Mouse (Mus musculus) spleen, postnatal 14 days (tissue): ENCODE results near the gene Grasp.

Source experiments
- DNase-seq, 2 experiments: peaks; one replicate each; pipeline ENCODE4 v3.0.0; 2021 to 2022; ENCODE audit warnings: low spot score in 2 of 2

Grasp gene

GRCm38 (mm10) chr15:101194951-101195823, 28.8 kb upstream of the Grasp start:
- DNase-seq, result no peak

GRCm38 (mm10) chr15:101196079-101196795, 27.8 kb upstream of the Grasp start:
- DNase-seq, result no peak

GRCm38 (mm10) chr15:101196961-101197360, 27.0 kb upstream of the Grasp start:
- DNase-seq, result no peak

- DNase-seq, result no peak
These were observed 26.4 kb upstream of the Grasp start for GRCm38 (mm10) chr15:101197497-101198179.

DNA sequence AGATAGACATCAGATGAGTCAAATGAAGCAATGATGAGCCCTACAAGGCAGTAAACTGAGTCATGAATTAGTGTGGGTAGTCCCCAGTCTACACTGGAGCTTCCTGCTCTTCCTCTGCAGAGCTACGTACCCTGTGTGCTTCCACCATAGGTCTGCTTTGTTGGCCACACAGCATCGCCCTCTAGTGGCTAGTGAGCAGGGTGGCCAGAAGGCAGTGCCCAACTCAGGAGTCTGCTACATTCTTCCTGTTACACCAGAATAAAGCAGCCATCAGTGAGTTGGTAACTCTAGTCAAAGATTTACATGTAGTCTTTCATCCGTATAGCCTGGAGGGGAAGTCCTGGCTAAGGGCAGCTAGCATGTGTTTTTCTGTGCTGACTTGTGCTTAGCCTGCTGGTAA, 25.8 kb upstream of the Grasp start:
- DNase-seq, result peak; percentile 40 to 63

DNA sequence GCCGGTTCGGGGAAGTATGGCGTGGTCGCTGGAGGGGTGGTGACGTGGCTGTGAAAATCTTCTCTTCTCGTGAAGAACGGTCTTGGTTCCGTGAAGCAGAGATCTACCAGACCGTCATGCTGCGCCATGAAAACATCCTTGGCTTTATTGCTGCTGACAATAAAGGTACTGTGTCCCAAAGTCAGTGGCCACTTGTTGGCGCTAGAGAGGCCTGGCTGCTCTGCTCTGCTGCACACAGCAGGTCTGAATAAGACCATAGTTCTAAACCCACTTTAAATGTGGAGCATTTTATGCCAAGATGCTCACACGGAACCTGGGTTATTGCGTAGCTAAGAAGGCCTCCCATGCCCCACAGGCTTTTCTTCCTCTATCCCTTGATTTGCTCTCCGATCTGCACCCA, 25.1 kb upstream of the Grasp start:
- no peak for DNase-seq

DNA sequence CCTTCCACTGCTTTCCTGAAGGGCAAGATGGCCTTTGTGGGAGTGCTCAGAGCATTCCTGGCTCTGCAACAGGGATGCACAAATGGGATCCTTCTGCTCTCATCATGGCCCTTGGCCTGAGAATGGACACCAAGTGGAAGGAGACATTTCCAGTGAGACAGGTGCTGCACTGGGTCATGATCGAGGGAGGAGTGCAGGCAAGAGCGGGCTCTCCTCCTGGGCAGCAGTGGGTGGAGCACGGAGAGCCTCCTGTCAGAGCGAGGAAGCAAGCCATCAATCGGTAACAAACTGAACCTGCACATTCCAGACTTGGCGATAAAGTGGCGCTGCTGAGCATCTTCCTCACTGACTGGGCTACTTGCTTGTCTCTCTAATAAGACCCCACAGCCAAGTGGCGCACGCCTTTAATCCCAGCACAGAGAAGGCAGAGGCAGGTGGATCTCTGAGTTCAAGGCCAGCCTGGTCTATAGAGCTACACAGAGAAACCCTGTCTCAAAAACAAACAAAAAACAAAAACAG, 23.2 kb upstream of the Grasp start:
- DNase-seq, result no peak

GRCm38 (mm10) chr15:101201414-101201813, 22.6 kb upstream of the Grasp start:
- DNase-seq, result no peak

DNA sequence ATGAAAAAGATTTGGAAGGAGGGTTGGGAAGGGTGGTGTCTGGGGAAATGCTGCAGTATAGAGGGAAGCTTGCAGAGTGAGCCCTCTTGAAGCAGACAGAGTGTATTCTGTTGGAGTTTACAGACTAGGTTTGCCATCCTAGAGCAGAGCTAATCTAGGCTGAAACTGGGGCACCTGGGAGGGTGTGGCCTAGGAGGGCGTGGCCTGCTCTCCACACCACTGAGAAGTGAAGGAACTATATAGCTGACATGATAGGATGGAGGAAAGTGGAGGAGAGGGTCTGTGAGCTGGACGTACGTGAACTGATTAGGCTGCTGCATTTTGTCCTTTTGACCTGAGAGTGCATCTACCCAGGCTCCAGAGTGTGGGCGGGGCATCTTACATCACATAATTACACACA, 20.3 kb upstream of the Grasp start:
- no peak for DNase-seq

GRCm38 (mm10) chr15:101204781-101205180, 19.2 kb upstream of the Grasp start:
- no peak for DNase-seq

DNA sequence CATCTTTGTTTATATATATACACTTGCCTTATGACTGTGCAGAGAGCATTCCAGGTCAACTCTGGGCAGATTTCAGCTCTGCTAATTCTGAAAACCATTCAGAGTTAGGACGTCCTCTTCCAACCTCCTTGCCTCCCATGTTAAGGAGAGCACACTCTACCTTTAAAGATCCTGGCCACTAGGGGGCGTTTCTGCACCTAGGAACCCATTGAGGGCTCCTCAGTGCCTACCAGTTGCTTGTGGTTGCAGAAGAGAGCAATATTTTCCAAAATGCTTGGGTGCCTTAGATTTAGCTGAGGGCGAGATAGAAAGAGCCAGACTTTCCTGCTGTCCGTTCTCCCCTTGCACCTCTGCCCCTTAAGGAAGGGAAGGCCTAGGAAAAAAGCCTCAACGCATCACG, 13.8 kb upstream of the Grasp start:
- peak in 1 of 2 experiments; percentile 53 for DNase-seq

- no peak for DNase-seq
These were observed 12.9 kb upstream of the Grasp start for GRCm38 (mm10) chr15:101210998-101211613.

GRCm38 (mm10) chr15:101212435-101212834, 11.6 kb upstream of the Grasp start:
- no peak for DNase-seq

- no peak for DNase-seq
These were observed 8.9 kb upstream of the Grasp start for GRCm38 (mm10) chr15:101215136-101215535.

DNA sequence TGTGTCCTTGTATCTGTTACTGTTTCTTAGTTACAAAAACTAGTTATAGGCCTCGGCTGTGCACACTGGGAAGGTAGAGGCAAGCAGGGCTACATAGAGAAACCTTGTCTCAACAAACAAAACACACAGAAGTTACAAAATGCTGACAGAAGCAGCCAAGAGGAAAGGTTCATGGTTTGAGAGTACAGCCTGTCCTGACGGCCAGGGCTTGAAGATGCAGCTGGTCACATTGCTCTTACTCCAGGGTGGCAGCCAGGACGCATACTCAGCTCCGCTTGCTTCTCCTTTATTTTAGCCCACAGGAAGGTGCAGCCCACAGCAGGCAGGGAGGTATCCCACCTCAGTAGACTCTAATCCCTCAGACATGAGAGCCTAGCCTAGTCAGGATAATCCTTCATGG, 8.0 kb upstream of the Grasp start:
- DNase-seq, result no peak

- DNase-seq, result no peak
These were observed 3.1 kb upstream of the Grasp start for GRCm38 (mm10) chr15:101220905-101221297.

GRCm38 (mm10) chr15:101221298-101222104, 2.5 kb upstream of the Grasp start:
- peak in 1 of 2 experiments; percentile 58 for DNase-seq

DNA sequence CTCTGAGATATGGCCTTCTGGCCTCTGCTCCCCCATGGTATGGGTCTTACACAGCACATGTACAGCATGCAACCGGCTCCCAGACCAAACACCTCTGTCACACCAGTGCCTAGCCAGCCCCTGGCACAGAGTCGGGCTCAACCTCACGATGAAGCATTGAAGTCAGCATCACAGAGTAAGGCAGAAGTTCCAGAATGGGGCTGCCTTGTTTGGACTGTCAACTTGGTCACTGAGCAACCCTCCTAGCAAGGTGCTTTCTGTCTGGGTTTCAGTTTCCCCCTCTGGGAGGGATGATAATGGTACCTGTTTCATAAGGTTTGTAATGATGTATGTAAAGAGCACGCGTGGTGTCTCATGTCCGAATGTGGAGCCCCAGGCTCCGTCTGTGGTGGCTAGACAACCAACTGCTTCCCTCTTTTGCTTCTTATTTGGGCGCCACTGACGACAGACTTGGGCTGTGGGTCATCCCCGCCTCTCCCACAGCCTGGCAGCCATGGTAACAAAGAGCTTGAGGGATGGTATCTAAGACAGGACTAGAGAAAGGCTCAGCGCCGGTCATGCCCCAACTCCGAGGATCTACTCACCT, 998 bp upstream of the Grasp start:
- no peak for DNase-seq

DNA sequence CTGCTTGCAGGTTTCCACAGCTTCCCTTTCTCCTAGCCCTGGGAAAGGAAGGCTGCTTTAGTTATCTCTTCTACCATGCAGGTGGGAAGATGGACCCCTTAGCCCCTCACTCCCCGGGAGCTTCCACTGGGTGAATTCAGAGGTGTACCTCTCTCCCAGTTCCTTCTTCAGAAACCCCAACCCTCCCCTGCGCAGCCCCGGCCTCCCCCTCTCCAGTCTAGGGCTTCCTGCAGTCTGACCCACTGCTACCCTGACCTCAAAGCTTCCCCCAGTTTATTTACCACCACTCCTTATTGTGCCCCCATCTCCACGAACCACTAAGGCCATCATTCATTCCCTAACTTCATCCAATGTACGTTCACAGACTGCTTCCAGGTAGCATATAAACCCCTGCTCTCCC, 392 bp upstream of the Grasp start:
- no peak for DNase-seq

GRCm38 (mm10) chr15:101224977-101225376, 989 bp downstream of the Grasp start:
- DNase-seq, result no peak

GRCm38 (mm10) chr15:101227971-101228370, 4.0 kb downstream of the Grasp start:
- DNase-seq, result no peak
